Mouse (Mus musculus) CD4-positive, CD25-positive, alpha-beta regulatory T cell, adult 4 months (primary cell): ENCODE data around the gene Anp32e. TPM values are rescaled to one million over a fixed set of nuclear protein-coding genes. Genes with fewer than 3 reads are reported as not detected.
A peak's percentile ranks its signal among the peaks of the same experiment; 100 is the strongest.
"Not testable (repeated sequence)": the region's sequence is repeated elsewhere in the genome, so short reads cannot be mapped to it uniquely, and the experiment has no call there.

ENCODE experiments used
- ATAC-seq: one replicate; pipeline ENCODE4 v1.8.0; 2017
- polyA plus RNA-seq, 2 experiments: library from polyadenylated mRNA; unstranded; fragments of 100-300 nt; shearing (Covaris generic); gene quantifications; one replicate each; pipeline ENCODE4 v1.2.1; 2017

Gene Anp32e
- polyA plus RNA-seq, 2 experiments from 2014 or later: 162 to 241 TPM

DNA sequence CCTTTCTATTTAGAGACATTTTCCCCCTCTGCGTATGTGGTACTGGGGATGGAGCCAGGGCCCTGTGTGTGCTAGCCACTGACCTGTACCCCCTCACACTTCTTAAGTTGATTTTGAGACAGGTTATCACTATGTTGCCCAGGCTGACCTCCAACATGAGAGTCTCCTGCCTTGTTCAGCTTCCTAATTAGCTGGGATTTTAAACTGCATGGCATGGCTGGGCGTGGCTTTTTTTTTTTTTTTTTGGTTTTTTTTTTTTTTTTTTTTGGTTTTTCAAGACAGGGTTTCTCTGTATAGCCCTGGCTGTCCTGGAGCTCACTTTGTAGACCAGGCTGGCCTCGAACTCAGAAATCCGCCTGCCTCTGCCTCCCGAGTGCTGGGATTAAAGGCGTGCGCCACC lies 48.5 kb downstream of the Anp32e start:
- not testable (repeated sequence) for ATAC-seq

DNA sequence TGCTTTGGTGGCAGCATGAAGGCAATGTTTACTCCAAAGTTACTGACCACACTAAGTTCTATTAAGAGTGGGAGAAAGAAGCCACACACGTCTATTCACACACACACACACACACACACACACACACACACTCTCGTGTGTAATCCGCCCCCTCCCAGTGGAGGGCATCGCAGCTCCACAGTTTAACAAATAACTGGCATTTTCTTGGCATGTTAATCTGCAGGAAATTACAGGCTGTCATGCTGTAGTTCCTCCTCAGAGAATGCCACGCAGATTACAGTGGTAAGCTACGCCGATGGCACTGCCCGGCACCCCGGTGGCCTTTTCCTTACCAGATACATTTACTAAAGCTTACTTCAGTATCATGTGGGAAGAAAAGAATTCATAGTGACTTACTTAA lies 49.2 kb downstream of the Anp32e start:
- ATAC-seq: no peak

DNA sequence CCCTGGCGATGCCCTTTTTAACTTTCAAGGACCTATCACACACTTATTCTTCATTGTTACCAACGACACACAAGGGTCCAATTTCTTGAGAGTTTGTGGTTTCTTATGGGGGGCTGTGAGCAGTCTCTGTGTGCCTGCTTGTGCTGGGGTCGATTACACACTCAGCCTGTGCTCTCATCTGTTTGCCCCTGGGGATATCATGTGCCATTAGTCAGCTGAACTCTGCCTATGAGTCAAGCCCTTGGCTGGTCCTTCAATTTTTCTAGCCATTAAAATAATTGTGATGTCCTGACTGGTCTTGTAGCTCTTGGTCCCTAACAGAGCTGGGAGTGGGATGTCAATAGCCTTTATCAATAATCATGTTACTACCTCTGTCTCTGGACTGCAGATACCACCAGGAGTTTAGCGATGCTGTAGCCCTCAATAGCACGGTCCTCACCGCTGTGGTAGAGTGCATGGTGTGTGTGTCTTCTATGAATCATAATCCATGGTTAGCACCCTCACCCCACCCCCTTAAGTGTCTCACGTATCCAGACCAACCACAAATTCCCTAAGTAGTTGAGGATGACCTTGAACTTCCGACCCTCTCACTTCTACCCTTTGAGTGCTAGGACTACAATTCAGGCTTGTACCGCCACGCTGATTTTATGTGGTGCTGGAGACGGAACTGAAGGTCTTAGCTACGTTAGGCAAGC lies 51.4 kb downstream of the Anp32e start:
- no peak for ATAC-seq

DNA sequence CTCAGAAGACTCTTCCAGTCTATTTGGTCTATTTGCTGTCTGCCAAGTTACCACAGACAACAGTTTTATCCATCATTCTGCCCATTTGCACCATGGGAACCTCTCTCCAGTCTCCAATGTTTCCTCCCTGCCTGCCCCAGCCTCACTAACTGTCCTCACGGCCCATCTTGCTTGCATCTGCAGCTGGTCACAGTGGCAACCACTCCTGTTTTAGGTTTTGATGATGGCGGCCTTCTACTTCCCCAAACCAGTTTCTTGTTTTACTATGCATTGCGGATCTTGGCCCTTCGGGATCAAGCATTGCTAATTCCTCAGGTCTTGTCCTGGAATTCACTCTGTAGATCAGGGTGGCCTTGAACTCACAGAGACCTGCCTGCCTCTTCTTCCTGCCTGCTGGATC lies 53.1 kb downstream of the Anp32e start:
- no peak for ATAC-seq

DNA sequence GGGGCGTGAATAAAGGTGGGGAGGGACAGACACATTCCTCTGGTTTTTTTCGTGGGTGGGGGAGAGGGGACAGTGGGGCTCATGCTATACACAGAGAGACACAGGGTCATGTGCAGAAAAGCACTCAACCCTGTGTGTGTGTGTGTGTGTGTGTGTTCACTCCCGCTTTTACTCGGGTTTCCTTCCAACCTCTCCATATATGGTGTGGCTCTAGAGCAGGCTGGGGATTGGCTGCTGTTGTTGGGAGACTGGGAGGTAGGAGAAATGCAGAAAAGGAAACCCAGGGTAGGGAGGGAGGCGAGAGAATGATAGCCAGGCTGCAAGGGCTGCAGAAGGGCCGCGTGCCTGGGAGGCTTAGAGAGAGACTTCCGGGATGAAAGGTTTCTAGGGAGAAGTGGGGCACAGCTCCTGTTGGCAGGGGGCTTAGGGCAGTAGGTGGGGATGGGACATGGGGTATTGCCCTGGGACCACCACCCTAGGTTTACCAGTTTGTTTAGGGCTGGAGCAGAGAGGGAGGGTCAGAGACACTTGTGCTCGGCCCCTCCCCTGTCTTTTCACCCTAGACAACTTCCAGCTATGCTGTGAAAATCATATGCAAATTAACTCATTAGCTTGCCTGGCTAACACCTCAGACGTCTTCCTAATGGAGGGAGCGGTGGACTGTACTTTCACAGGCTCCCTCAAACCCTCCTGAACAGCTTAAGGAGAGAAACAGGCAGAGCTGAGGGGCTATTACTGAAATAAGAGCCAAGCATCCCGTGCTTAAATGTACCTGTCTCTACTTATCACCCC lies 56.4 kb downstream of the Anp32e start:
- ATAC-seq: peak; percentile 15

DNA sequence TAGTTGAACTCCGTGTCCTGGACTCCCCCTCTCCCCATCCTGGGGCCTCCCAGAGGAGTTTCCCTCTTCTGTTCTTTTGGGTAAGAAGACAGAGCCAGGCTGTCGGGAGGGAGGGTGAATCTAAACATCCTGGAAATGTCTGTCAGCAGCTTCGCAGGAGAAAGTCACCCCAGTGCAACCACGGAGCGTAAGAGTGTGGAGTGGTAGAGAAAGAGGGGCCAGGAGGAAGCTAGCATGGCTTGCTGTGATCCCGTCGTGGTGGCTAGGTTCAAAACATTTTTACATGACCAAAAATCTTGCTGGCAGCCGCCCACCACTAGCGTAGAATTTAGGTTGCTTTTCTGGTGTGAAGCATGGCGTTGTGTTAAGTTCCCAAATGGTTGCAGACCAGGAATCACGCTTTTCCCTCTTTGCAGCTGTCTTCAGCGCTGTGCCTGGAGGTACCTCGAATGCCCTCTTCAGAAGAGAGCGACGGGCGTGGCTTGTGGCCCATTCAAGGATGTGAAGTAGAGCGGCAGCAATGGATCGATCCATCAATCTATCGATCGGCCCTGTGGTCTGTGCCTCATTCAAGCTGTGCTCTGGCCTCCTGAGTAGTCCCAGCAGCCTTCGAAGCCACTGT lies 57.1 kb downstream of the Anp32e start:
- peak; percentile 88 for ATAC-seq

DNA sequence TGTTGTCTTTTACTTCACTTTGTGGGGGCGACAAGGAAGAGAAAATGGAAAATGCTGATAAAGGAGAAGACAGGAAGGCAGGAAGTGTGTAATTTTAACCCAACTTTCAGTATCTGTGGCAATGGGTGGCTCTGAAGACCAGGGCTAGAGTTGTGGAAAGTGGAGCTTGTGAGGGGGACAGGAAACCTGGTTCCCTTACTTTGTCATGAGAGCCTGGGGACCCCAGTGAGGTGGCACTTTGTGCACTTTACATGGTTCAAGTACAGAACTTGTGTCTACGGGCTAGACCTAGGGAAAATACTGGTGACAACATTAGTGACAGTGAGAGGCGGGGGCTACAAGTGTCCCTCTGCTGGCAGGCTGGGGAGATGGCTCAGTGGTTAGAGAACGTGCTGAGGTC lies 57.9 kb downstream of the Anp32e start:
- ATAC-seq: peak; percentile 47

DNA sequence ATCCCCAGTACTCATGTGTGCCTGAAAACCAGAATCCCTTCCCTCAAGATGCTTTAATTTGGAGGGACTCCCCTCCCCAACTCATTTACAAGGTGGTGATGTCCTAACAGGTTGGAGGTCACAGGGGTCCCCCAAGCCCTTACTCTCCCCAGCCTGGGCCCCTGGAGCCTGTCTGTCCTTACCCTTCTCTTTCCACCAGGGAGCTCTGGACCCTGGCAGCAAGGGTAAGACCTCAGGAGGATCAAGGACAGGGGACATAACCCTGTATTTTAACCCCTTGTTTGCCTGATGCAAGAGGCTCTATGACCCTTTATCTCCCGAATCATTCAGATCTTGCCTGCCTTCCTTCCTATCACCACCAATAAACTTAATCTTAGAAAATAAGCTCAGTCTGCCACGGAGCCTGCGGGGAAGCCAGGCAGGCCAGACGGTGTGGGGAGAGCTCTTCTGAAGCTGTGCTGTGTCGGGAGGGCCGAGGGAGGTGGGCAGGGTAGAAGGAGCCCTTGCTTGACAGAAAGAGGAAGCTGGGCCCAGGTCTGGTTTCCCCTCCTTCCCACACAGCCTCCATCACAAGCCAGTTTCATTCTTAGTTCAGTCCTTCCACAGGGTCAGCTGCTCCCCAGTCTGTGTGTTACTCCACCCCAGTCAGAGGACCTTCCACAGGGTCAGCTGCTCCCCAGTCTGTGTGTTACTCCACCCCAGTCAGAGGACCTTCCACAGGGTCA lies 58.5 kb downstream of the Anp32e start:
- ATAC-seq: no peak

DNA sequence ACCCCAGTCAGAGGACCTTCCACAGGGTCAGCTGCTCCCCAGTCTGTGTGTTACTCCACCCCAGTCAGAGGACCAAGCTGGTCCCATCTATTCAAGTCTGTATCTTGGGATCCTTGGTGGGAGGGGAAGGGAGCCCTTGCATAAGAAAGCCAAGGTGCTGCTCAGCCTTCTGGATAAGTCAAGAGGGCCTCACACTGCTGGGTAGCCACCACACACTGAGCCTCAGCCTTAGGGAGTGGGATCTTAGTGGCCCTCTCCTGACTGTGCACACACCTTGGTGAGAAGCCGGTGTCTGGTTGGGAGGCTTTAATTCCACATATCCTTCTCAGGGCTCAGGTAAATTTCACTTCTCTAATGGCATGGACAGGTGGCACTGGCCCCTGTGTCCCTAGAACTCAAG lies 59.1 kb downstream of the Anp32e start:
- no peak for ATAC-seq

DNA sequence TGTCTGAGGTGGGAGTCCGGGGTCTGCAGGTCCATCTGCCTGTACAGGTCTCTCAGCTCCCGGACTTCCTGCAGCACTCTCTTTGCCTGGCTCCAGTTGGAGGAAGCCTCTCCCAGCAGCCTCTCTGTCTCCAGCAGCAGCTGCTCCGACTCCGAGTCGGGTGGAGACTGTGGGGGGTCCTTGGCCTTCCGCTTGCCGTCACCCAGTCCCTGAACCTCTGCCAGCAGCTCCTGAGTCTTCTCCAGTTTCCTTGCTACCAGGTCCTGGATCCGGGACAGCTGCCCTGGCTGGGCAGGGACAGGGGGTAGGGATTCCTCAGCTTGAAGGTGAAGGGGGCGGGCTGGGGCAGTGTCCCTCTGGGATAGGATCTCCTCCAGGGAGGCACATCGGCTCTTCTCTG lies 59.9 kb downstream of the Anp32e start:
- no peak for ATAC-seq

DNA sequence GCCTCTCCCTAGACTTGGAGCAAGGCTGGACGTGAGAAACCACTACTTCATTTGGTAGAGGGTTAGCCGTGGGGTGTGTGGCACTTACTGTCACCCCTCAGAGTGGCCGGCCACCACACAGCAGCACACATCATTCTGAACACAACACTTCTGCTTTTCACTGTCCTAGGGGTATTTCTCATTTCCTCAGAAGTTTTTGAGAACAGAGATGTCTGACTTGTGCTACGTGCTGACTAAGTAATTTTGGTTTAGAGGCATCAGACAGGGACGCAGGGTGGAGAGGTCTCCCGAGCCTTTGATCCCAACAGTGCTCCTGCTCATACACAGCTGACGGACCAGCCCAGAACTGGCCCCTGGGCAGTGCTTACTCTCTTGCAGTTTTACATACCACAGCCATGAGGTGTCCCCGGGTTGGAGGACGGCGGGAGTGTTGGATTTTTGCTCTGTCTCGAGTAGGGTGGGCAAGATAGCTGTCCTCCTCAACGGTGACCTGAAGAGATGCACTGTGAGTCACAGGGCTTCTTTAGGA lies 61.4 kb downstream of the Anp32e start:
- ATAC-seq: no peak

DNA sequence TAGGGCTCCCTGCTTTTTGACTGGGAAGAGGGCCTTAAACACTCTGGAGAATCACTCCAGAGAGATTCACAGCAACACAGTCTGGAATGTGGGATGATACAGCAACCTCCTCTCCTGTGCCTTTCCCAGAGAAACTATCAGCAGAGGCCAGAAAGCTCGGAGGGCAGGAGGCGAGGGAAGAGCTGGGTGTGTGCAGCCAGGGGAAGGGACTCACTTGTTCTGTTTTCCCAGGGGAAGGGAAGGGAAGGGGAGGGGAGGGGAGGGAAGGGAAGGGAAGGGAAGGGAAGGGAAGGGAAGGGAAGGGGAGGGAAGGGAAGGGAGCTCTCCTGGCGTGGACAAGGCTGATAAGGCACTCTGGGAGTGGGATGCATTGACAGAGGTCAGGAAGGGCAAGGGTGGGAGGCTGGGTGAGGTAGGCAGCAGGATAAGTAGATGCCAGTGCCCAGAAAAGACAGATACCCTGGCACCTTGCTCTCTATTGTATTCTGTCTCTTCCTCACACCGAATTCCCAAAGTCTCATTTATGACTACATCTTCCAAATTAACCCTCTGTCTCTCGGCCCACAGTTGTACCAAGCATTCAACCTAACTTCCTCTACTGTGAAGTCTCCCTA lies 64.1 kb downstream of the Anp32e start:
- no peak for ATAC-seq

DNA sequence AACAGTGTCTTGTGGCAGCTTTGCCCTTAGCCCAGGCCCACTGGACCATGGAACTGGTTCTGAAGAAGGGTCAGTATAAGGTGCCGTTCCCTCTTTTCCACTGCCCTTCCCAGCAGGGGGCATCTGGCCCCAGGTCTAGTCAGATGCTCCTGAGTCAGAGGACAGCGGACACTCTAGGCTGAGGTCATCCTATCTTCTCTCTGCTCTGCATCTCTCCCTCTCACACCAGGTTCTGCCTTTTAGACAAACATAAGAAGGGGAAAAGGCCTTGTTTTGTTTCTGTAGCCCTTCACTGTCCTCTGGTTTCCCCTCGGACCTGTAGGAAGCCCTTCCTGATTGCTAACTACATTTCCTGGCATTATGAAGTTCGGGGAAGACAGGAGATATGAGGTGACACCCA lies 64.8 kb downstream of the Anp32e start:
- ATAC-seq: no peak

DNA sequence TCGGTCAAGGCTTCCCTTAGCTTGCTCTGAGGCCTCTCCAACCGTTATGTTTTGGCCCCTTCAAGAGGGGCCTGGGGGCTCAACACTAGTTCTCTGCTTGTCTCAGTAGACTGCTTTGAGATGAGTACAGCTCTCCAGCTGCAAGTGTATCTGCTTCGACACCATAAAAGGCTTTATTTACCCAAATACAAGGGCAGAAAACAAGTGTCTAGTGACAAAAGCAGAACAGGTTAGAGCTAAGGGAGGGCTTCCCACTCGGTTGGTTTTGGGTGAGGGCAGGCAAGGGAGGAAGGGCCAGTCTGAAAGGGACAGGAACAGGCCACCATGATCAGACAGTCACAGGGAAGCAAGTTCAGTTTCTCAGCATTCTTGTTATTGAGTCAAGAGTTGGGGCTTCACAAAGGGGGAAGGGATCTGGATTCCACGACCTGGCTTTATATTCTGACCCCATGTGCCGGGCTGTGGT lies 65.4 kb downstream of the Anp32e start:
- no peak for ATAC-seq

DNA sequence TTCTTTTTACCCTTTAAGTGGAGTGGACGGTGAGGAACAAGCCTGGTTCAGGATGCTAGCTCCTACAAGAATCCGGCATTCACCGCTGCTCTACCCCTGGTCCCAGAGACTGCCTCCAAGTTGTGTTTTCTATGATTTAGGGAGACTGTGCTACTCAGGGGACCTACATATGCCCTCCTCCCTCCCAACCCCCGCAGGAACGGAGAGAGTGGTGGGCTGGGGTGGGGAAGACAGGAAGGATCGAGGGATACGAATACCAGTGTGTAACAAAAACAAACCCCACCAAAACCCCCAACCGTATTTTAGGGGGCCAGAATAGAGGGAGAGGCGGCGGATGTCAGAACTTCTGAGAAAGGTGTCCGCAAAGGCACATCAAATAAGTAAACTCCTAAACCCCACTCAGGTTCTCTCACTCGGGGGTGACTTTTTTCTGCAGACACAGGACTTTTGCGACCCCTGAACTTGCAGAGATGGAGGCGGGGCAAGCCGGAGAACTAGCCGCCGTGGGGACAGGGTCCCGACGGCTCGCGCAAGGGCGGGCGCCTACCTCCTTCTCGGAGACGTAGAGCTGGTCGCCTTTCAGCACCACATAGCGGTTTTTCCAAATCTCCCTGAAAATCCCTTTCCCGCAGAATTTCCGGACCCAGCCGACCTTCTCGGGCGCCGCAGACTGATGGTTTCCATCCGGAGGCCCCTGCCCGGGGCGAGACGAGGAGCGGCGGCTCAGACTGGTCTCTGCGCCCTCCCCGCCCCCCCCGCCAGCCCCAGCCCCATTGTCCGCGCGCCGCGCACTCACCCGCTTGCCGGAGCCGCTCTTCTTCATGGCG lies 66.1 kb downstream of the Anp32e start:
- ATAC-seq: no peak

DNA sequence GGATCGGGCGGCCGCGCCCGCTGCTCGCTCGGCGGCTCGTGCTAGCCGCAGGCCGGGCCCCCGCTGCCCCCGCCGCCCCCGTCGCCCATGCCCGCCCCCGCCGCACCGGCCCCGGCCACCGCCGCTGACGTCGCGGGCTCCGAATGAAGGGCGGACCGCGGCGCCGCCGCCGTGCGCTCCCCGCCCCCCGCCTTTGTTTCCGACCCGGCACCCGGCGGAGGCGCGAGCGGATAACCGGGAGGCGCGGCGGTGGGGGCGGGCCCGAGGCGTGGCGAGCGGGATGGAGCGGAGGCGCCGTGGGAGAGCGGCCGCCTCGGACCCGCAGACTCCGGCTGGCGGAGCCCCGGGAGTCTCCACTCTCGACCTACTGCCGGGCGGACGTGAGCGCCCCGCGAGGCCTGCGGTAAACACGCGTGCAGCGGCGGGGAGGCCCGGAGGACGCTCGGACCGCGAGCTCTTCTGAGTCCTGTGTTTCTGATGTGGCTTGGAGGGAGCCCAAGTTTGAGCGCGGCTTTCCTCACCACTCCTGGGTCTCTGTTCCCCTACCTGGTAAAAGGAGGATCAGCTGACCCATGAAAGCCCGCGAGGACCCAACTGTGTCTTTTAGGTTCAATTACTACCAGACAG lies 66.9 kb downstream of the Anp32e start, which contains the start of gene Plekho1:
Gene Plekho1 (minus strand): TSS at position 200 of the 627 bp plus-strand sequence.
- peak; percentile 53 for ATAC-seq

DNA sequence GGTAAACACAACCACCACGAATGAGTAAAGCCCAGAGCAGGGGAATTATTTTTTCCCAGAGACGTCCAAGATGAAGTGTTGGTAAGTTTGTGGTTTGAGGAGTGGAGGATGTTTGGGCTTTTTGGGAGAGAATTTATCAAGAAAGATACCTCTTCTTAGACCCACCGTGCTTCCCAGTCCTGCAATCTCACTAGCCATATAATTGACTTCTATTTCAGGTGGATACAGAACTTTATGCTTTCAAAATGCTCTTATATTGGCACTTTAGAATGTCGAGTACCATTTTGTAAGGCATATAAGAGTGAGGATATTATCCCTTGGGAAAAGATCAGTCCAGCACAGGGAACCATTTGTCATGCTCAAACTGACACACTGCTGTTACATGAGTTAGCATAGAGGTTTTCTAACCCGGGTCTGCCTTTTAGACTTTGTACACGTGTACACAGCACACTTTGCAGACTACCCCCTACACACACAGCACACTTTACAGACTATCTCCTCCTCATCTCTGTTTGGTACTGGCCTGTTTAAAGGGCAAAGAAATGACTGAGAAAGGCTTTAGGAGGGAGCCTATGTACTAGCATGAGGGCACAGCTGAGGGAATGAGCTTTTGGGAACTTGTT lies 67.5 kb downstream of the Anp32e start:
- no peak for ATAC-seq
